ENCODE assay signal across 10 mouse cellular contexts in the genomic region with DNA sequence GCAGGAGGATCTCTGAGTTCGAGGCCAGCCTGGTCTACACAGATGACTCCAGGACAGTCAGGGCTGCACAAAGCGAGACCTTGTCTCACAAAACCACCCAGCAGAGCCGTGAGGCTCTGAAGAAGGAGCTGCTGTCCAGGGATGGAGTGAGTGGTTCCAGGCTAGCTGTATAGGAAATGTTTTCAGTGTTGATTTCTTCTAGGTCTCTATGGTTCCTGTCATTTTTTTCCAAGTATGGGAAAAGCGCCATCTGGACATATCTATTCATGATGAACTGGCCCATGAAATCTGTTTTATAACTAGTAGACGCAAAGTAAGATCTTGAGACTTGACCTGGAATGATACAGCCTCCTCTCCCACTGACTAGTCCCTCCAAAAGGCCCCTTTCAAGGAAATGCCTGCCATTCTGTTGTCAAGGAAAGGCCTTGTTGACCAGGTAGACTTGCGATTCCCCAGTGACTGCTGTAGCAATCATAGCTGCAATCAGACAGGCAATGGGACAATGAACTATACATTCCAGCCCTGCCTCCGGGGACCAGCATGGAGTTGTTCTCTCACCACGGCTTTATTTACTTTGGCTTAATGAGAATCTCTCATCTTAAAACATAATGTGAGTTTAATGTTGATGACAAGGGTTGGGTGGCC. TPM values are rescaled to one million over a fixed set of nuclear protein-coding genes. Genes with fewer than 3 reads are reported as not detected.
DNase-seq lines count a peak whose midpoint lies in the region; ATAC-seq and TF ChIP-seq lines count a peak whose summit lies in the region.
"Had no signal": no experiment of that assay in that cellular context is flagged by ENCODE, and none has a peak within 500 bp of the region (broad histone marks: within the 10 kb centered on the region; RNA-seq: fewer than 3 reads in every experiment).

No protein-coding gene starts in this region.

- no peak for TF ChIP-seq POLR2A in heart, adult 2 months (IDR thresholded peaks at IDR 0.05; ENCODE audit: insufficient read depth, low read depth, low read length)

- intact Hi-C loops in heart, adult 2 months (cut with DNase I): loop anchor here (10.0 kb wide), 1 partner anchor 51 kb away; no protein-coding TSS in a partner anchor

- H3K4me3 ChIP-seq in heart, embryonic 10.5 days: no peak overlapping the region
- H3K4me3 ChIP-seq in heart, adult 2 months: no peak overlapping the region
- no peak overlapping the region for H3K4me3 ChIP-seq in kidney, embryonic 15.5 days (replicated peaks)
- no peak overlapping the region for H3K4me3 ChIP-seq in embryonic facial prominence, embryonic 11.5 days (ENCODE audit: low read depth, low read length)
- H3K4me3 ChIP-seq in limb, embryonic 11.5 days (ENCODE audit: low read depth, low read length): no peak overlapping the region
- H3K4me3 ChIP-seq in hindbrain, embryonic 10.5 days: no peak overlapping the region

- TF ChIP-seq CTCF in heart, adult 2 months (IDR thresholded peaks at IDR 0.05): no peak

- no peaks in the 10 kb centered on the region for H3K36me3 ChIP-seq in heart, embryonic 10.5 days
- H3K36me3 ChIP-seq in heart, adult 2 months (ENCODE audit: control insufficient read depth, insufficient read depth, low read length): no peaks in the 10 kb centered on the region
- H3K36me3 ChIP-seq in kidney, embryonic 15.5 days: no peaks in the 10 kb centered on the region
- no peaks in the 10 kb centered on the region for H3K36me3 ChIP-seq in embryonic facial prominence, embryonic 11.5 days (replicated peaks; ENCODE audit: control insufficient read depth, insufficient read depth, low read depth, low read length)
- no peaks in the 10 kb centered on the region for H3K36me3 ChIP-seq in limb, embryonic 11.5 days (ENCODE audit: control insufficient read depth, insufficient read depth, low read length)
- no peaks in the 10 kb centered on the region for H3K36me3 ChIP-seq in hindbrain, embryonic 10.5 days

- H3K9me3 ChIP-seq in heart, embryonic 10.5 days: no peaks in the 10 kb centered on the region
- no peaks in the 10 kb centered on the region for H3K9me3 ChIP-seq in kidney, embryonic 15.5 days (replicated peaks)
- H3K9me3 ChIP-seq in embryonic facial prominence, embryonic 11.5 days (replicated peaks; ENCODE audit: control insufficient read depth, low read length): no peaks in the 10 kb centered on the region
- H3K9me3 ChIP-seq in limb, embryonic 11.5 days (ENCODE audit: control insufficient read depth, low read length): no peaks in the 10 kb centered on the region
- H3K9me3 ChIP-seq in hindbrain, embryonic 10.5 days: no peaks in the 10 kb centered on the region

- H3K79me2 ChIP-seq in heart, adult 2 months (replicated peaks; ENCODE audit: control insufficient read depth, insufficient read depth, low read length): no peaks in the 10 kb centered on the region

- no peak for DNase-seq in heart, embryonic 10.5 days (ENCODE audit: low spot score)
- no peak for DNase-seq in heart, adult 2 months
- no peak for DNase-seq in kidney, postnatal 25 days
- no peak for DNase-seq in embryonic facial prominence, embryonic 11.5 days (ENCODE audit: low spot score)
- DNase-seq in limb, embryonic 11.5 days (ENCODE audit: low spot score): no peak
- no peak for DNase-seq in ovary, postnatal 14 days (ENCODE audit: low spot score)
- DNase-seq in hindbrain, embryonic 10.5 days (ENCODE audit: low spot score): no peak
- DNase-seq: layer of hippocampus, adult 9-11 months; thymus, postnatal 4 days had no signal

- no peaks in the 10 kb centered on the region for H3K27me3 ChIP-seq in heart, embryonic 10.5 days (ENCODE audit: insufficient read depth, poor library complexity, severe bottlenecking)
- H3K27me3 ChIP-seq in heart, adult 2 months (ENCODE audit: control insufficient read depth, insufficient read depth, low read length): no peaks in the 10 kb centered on the region
- no peaks in the 10 kb centered on the region for H3K27me3 ChIP-seq in kidney, embryonic 15.5 days
- no peaks in the 10 kb centered on the region for H3K27me3 ChIP-seq in embryonic facial prominence, embryonic 11.5 days (ENCODE audit: control insufficient read depth, insufficient read depth, low read length)
- H3K27me3 ChIP-seq in limb, embryonic 11.5 days (ENCODE audit: control insufficient read depth, insufficient read depth, low read length): no peaks in the 10 kb centered on the region
- no peaks in the 10 kb centered on the region for H3K27me3 ChIP-seq in hindbrain, embryonic 10.5 days (ENCODE audit: insufficient read depth, poor library complexity, severe bottlenecking)

- ATAC-seq in kidney, embryonic 15.5 days (replicated peaks; ENCODE audit: low FRiP score): peak; percentile 57
- ATAC-seq in embryonic facial prominence, embryonic 11.5 days (replicated peaks; ENCODE audit: insufficient number of reproducible peaks, low FRiP score, low TSS enrichment, low read depth): peak; percentile 16; the same call in 1 of the 2 replicates
- ATAC-seq in limb, embryonic 11.5 days (ENCODE audit: insufficient number of reproducible peaks, low FRiP score, low TSS enrichment, low read depth): no peak; the same call in 1 of the 2 replicates

- peaks cover 17% of the 10 kb centered on the region; the same call in 1 of the 2 replicates for H3K4me1 ChIP-seq in heart, embryonic 10.5 days
- H3K4me1 ChIP-seq in heart, adult 2 months (ENCODE audit: control insufficient read depth, insufficient read depth, low read length): peaks cover 6% of the 10 kb centered on the region
- peaks cover 18% of the 10 kb centered on the region for H3K4me1 ChIP-seq in kidney, embryonic 15.5 days
- peaks cover 3% of the 10 kb centered on the region for H3K4me1 ChIP-seq in embryonic facial prominence, embryonic 11.5 days (ENCODE audit: control insufficient read depth, insufficient read depth, low read length)
- H3K4me1 ChIP-seq in limb, embryonic 11.5 days (ENCODE audit: control insufficient read depth, insufficient read depth, low read length): peaks cover 7% of the 10 kb centered on the region; the same call in 1 of the 2 replicates
- peaks cover 14% of the 10 kb centered on the region for H3K4me1 ChIP-seq in hindbrain, embryonic 10.5 days (replicated peaks)

- no peak overlapping the region for H3K4me2 ChIP-seq in kidney, embryonic 15.5 days
- no peak overlapping the region for H3K4me2 ChIP-seq in embryonic facial prominence, embryonic 11.5 days (ENCODE audit: low read depth, low read length)
- no peak overlapping the region for H3K4me2 ChIP-seq in limb, embryonic 11.5 days (ENCODE audit: low read depth, severe bottlenecking)

- 66% methylated on average over 8 of the region's 8 CpGs for WGBS in heart, embryonic 10.5 days
- WGBS in heart, adult 2 months: 61% methylated on average over 8 of the region's 8 CpGs
- WGBS in kidney, embryonic 15.5 days: 58% methylated on average over 8 of the region's 8 CpGs
- WGBS in embryonic facial prominence, embryonic 11.5 days: 70% methylated on average over 8 of the region's 8 CpGs
- WGBS in limb, embryonic 11.5 days: 75% methylated on average over 8 of the region's 8 CpGs
- WGBS in hindbrain, embryonic 10.5 days: 86% methylated on average over 8 of the region's 8 CpGs

- no peak overlapping the region for H3K9ac ChIP-seq in heart, adult 2 months (ENCODE audit: low read depth, low read length)
- no peak overlapping the region for H3K9ac ChIP-seq in kidney, embryonic 15.5 days
- H3K9ac ChIP-seq in embryonic facial prominence, embryonic 11.5 days (replicated peaks; ENCODE audit: low read length): no peak overlapping the region
- no peak overlapping the region for H3K9ac ChIP-seq in limb, embryonic 11.5 days (ENCODE audit: low read length)

- H3K27ac ChIP-seq in heart, embryonic 10.5 days: peak overlapping the region; percentile 29
- H3K27ac ChIP-seq in heart, adult 2 months: no peak overlapping the region
- H3K27ac ChIP-seq in kidney, embryonic 15.5 days: peak overlapping the region; percentile 83
- H3K27ac ChIP-seq in embryonic facial prominence, embryonic 11.5 days (replicated peaks; ENCODE audit: low read depth, low read length): no peak overlapping the region
- H3K27ac ChIP-seq in limb, embryonic 11.5 days (replicated peaks; ENCODE audit: low read depth, low read length): peak overlapping the region; percentile 38; the same call in 1 of the 2 replicates
- no peak overlapping the region for H3K27ac ChIP-seq in hindbrain, embryonic 10.5 days

- no peak for TF ChIP-seq EP300 in heart, adult 2 months (IDR thresholded peaks at IDR 0.05; ENCODE audit: insufficient read depth, low read depth, low read length)

RNA-seq across cellular contexts. Expression of gene Nepro, which starts 28.8 kb away (rescaled TPM):
- polyA plus RNA-seq in heart, embryonic 10.5 days (2016; fragmentation: Nextera tagmentation; extraction: Ambion mirVana): 8.7 and 9.3 TPM in 2 replicates
- 1 to 10 TPM; 4.0 to 4.9 TPM for total RNA-seq in heart, adult 2 months (2021)
- 1.3 and 2.9 TPM in 2 replicates for polyA plus RNA-seq in heart, adult 2 months (2012; rRNA removed)
- polyA plus RNA-seq in kidney, embryonic 15.5 days (2015; fragmentation: Nextera tagmentation; extraction: Ambion mirVana): 10.5 and 11.3 TPM in 2 replicates
- 12.6 and 14.5 TPM in 2 replicates for polyA plus RNA-seq in embryonic facial prominence, embryonic 11.5 days (2014; fragmentation: Nextera tagmentation; extraction: Ambion mirVana)
- polyA plus RNA-seq in limb, embryonic 11.5 days (2014; fragmentation: Nextera tagmentation; extraction: Ambion mirVana): 11.9 and 12.0 TPM in 2 replicates
- polyA plus RNA-seq in hindbrain, embryonic 10.5 days (2016; fragmentation: Nextera tagmentation; extraction: Ambion mirVana): 8.8 and 14.9 TPM in 2 replicates

RNA-seq across cellular contexts. Expression of gene Gtpbp8, which starts 50.8 kb away (rescaled TPM):
- 26.3 and 26.5 TPM in 2 replicates for polyA plus RNA-seq in heart, embryonic 10.5 days (2016; fragmentation: Nextera tagmentation; extraction: Ambion mirVana)
- total RNA-seq in heart, adult 2 months (2021): 1 to 10 TPM; 8.1 to 9.9 TPM
- polyA plus RNA-seq in heart, adult 2 months (2012; rRNA removed): 3.2 and 4.4 TPM in 2 replicates
- polyA plus RNA-seq in kidney, embryonic 15.5 days (2015; fragmentation: Nextera tagmentation; extraction: Ambion mirVana): 29.5 and 32.8 TPM in 2 replicates
- 29.3 and 32.5 TPM in 2 replicates for polyA plus RNA-seq in embryonic facial prominence, embryonic 11.5 days (2014; fragmentation: Nextera tagmentation; extraction: Ambion mirVana)
- polyA plus RNA-seq in limb, embryonic 11.5 days (2014; fragmentation: Nextera tagmentation; extraction: Ambion mirVana): 26.4 and 28.7 TPM in 2 replicates
- 27.7 and 30.5 TPM in 2 replicates for polyA plus RNA-seq in hindbrain, embryonic 10.5 days (2016; fragmentation: Nextera tagmentation; extraction: Ambion mirVana)

Comparison
In these comparisons a context has a peak if more than half of its experiments do, and no peak if none do; other contexts are left out.
1. H3K27ac ChIP-seq: peak in heart, embryonic 10.5 days (single experiment), kidney, embryonic 15.5 days (single experiment) and limb, embryonic 11.5 days (single experiment); none in heart, adult 2 months (single experiment), embryonic facial prominence, embryonic 11.5 days (single experiment) and hindbrain, embryonic 10.5 days (single experiment).